8 mouse cellular contexts compared by ENCODE assay signal in genomic region chr3:119893165-119893910, GRCm38 (mm10).
DNase-seq lines count a peak whose midpoint lies in the region; ATAC-seq and TF ChIP-seq lines count a peak whose summit lies in the region.

No protein-coding gene starts in this region.

- peak overlapping the region; percentile 37 for H3K4me2 ChIP-seq in limb, embryonic 11.5 days (ENCODE audit: low read depth, severe bottlenecking)
- H3K4me2 ChIP-seq in stomach, embryonic 14.5 days (replicated peaks; ENCODE audit: low read depth, low read length): peak overlapping the region; percentile 41

- H3K27me3 ChIP-seq in heart, embryonic 10.5 days (ENCODE audit: insufficient read depth, poor library complexity, severe bottlenecking): no peaks in the 10 kb centered on the region
- no peaks in the 10 kb centered on the region for H3K27me3 ChIP-seq in heart, adult 2 months (ENCODE audit: control insufficient read depth, insufficient read depth, low read length)
- H3K27me3 ChIP-seq in forebrain, embryonic 10.5 days (ENCODE audit: poor library complexity, severe bottlenecking): 0 out of 2 replicates have a peak, but pooled peaks cover 3% of the 10 kb centered on the region
- no peaks in the 10 kb centered on the region for H3K27me3 ChIP-seq in limb, embryonic 11.5 days (ENCODE audit: control insufficient read depth, insufficient read depth, low read length)
- H3K27me3 ChIP-seq in stomach, embryonic 14.5 days (ENCODE audit: control insufficient read depth, insufficient read depth, low read length): no peaks in the 10 kb centered on the region

- H3K4me3 ChIP-seq in heart, embryonic 10.5 days: peak overlapping the region; percentile 51
- no peak overlapping the region for H3K4me3 ChIP-seq in heart, adult 2 months
- peak overlapping the region; percentile 37 for H3K4me3 ChIP-seq in forebrain, embryonic 10.5 days
- H3K4me3 ChIP-seq in limb, embryonic 11.5 days (ENCODE audit: low read depth, low read length): 0 out of 2 replicates have a peak overlapping the region, but pooled peaks have one; percentile 6
- peak overlapping the region; percentile 17; the same call in 1 of the 2 replicates for H3K4me3 ChIP-seq in stomach, embryonic 14.5 days (ENCODE audit: low read depth, low read length)

- no peak for ATAC-seq in limb, embryonic 11.5 days (ENCODE audit: insufficient number of reproducible peaks, low FRiP score, low TSS enrichment, low read depth)
- ATAC-seq in stomach, embryonic 14.5 days (ENCODE audit: insufficient number of reproducible peaks, insufficient read depth, low FRiP score, low read depth): no peak
- no peak for ATAC-seq in frontal cortex, adult (ENCODE audit: low TSS enrichment)

- H3K9ac ChIP-seq in heart, adult 2 months (ENCODE audit: low read depth, low read length): no peak overlapping the region
- H3K9ac ChIP-seq in limb, embryonic 11.5 days (ENCODE audit: low read length): peak overlapping the region; percentile 22; the same call in 1 of the 2 replicates
- H3K9ac ChIP-seq in stomach, embryonic 14.5 days (replicated peaks; ENCODE audit: low read depth, low read length): 0 out of 2 replicates have a peak overlapping the region, but pooled peaks have one; percentile 14

- no peaks in the 10 kb centered on the region for H3K9me3 ChIP-seq in heart, embryonic 10.5 days
- H3K9me3 ChIP-seq in forebrain, embryonic 10.5 days: no peaks in the 10 kb centered on the region
- no peaks in the 10 kb centered on the region for H3K9me3 ChIP-seq in limb, embryonic 11.5 days (ENCODE audit: control insufficient read depth, low read length)
- no peaks in the 10 kb centered on the region for H3K9me3 ChIP-seq in stomach, embryonic 14.5 days (ENCODE audit: control insufficient read depth, low read depth, low read length)

- no peaks in the 10 kb centered on the region for H3K79me2 ChIP-seq in heart, adult 2 months (replicated peaks; ENCODE audit: control insufficient read depth, insufficient read depth, low read length)

- intact Hi-C loops in heart, adult 2 months (cut with DNase I): no loop called here

- WGBS in heart, embryonic 10.5 days: 11% methylated on average over 20 of the region's 20 CpGs
- WGBS in heart, adult 2 months: 30% methylated on average over 20 of the region's 20 CpGs
- WGBS in forebrain, embryonic 10.5 days: 16% methylated on average over 20 of the region's 20 CpGs
- WGBS in limb, embryonic 11.5 days: 11% methylated on average over 20 of the region's 20 CpGs
- WGBS in stomach, embryonic 14.5 days: 10% methylated on average over 20 of the region's 20 CpGs

- TF ChIP-seq POLR2A in heart, adult 2 months (IDR thresholded peaks at IDR 0.05; ENCODE audit: insufficient read depth, low read depth, low read length): no peak

- TF ChIP-seq CTCF in heart, adult 2 months (IDR thresholded peaks at IDR 0.05): no peak

- DNase-seq in heart, embryonic 10.5 days (ENCODE audit: low spot score): no peak
- DNase-seq in heart, adult 2 months: no peak
- DNase-seq in Muller cell, postnatal 12 days (ENCODE audit: inconsistent ontology term): peak; percentile 33
- DNase-seq in forebrain, embryonic 10.5 days (ENCODE audit: extremely low spot score, low spot score): peak; percentile 15
- DNase-seq in limb, embryonic 11.5 days (ENCODE audit: low spot score): no peak
- DNase-seq in thymus, postnatal 10 days (ENCODE audit: low spot score in 2 of 2): no peak

- H3K36me3 ChIP-seq in heart, embryonic 10.5 days: no peaks in the 10 kb centered on the region
- H3K36me3 ChIP-seq in heart, adult 2 months (ENCODE audit: control insufficient read depth, insufficient read depth, low read length): no peaks in the 10 kb centered on the region
- H3K36me3 ChIP-seq in forebrain, embryonic 10.5 days (replicated peaks): no peaks in the 10 kb centered on the region
- H3K36me3 ChIP-seq in limb, embryonic 11.5 days (ENCODE audit: control insufficient read depth, insufficient read depth, low read length): no peaks in the 10 kb centered on the region
- no peaks in the 10 kb centered on the region for H3K36me3 ChIP-seq in stomach, embryonic 14.5 days (ENCODE audit: control insufficient read depth, insufficient read depth, low read length)

- H3K4me1 ChIP-seq in heart, embryonic 10.5 days: peaks cover 17% of the 10 kb centered on the region; the same call in 1 of the 2 replicates
- H3K4me1 ChIP-seq in heart, adult 2 months (ENCODE audit: control insufficient read depth, insufficient read depth, low read length): no peaks in the 10 kb centered on the region
- H3K4me1 ChIP-seq in forebrain, embryonic 10.5 days: peaks cover 33% of the 10 kb centered on the region
- peaks cover 3% of the 10 kb centered on the region; the same call in 1 of the 2 replicates for H3K4me1 ChIP-seq in limb, embryonic 11.5 days (ENCODE audit: control insufficient read depth, insufficient read depth, low read length)
- 0 out of 2 replicates have a peak, but pooled peaks cover 3% of the 10 kb centered on the region for H3K4me1 ChIP-seq in stomach, embryonic 14.5 days (ENCODE audit: control insufficient read depth, insufficient read depth, low read length)

- peak overlapping the region; percentile 67 for H3K27ac ChIP-seq in heart, embryonic 10.5 days
- H3K27ac ChIP-seq in heart, adult 2 months: no peak overlapping the region
- H3K27ac ChIP-seq in forebrain, embryonic 10.5 days: peak overlapping the region; percentile 78
- H3K27ac ChIP-seq in limb, embryonic 11.5 days (replicated peaks; ENCODE audit: low read depth, low read length): no peak overlapping the region
- no peak overlapping the region for H3K27ac ChIP-seq in stomach, embryonic 14.5 days (ENCODE audit: low read length)

- no peak for TF ChIP-seq EP300 in heart, adult 2 months (IDR thresholded peaks at IDR 0.05; ENCODE audit: insufficient read depth, low read depth, low read length)

Comparison
In these comparisons a context has a peak if more than half of its experiments do, and no peak if none do; other contexts are left out.
1. H3K27ac ChIP-seq: peak in heart, embryonic 10.5 days (single experiment) and forebrain, embryonic 10.5 days (single experiment); none in heart, adult 2 months (single experiment), limb, embryonic 11.5 days (single experiment) and stomach, embryonic 14.5 days (single experiment).
2. DNase-seq: peak in Muller cell, postnatal 12 days (single experiment) and forebrain, embryonic 10.5 days (single experiment); none in heart, embryonic 10.5 days (single experiment), heart, adult 2 months (0 of 2), limb, embryonic 11.5 days (single experiment) and thymus, postnatal 10 days (0 of 2).